Mouse (Mus musculus) CH12F3 (cell line): ENCODE results near the gene Nobox.

Experiments
- in situ Hi-C: fragments of 300-500 bp; cut with MboI; formaldehyde crosslinking; loops from 2 replicates; pipeline ENCODE4 v1.14.3; 2020; ENCODE audit warnings: low sequenced_read_pairs

The Nobox gene

GRCm38 (mm10) chr6:43309454-43309853 is at the start of gene Nobox:
Gene Nobox, minus strand, starts transcription at chr6:43309554.
- in situ Hi-C loops: no loop called here

GRCm38 (mm10) chr6:43354562-43355241 is 45.3 kb upstream of the Nobox start:
- in situ Hi-C loops: no loop called here

DNA sequence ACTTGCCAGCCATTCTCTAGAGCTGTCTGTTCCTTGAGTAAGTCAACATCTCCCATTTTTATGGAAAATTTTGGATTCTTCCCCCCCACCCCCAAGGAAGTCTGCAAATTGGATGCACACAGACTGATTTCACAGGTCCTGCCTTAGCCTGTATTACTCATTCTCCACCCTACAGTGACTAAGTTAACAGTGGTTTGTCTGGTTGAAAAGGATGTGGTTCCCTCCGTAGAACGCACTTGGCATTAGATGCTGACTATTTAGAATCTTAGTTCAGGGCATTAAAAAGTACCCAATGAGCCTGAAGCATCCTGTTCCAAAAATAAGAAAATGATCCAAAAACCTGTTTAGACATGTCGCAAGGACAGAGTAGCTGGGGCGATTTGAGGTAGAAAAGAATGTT is 44.1 kb upstream of the Nobox start:
- in situ Hi-C loops: no loop called here

GRCm38 (mm10) chr6:43349083-43349482 is 39.7 kb upstream of the Nobox start:
- in situ Hi-C loops: no loop called here

GRCm38 (mm10) chr6:43347637-43348036 is 38.3 kb upstream of the Nobox start:
- in situ Hi-C loops: no loop called here

GRCm38 (mm10) chr6:43343006-43343405 is 33.7 kb upstream of the Nobox start:
- in situ Hi-C loops: no loop called here

- in situ Hi-C loops: no loop called here
These were observed 33.0 kb upstream of the Nobox start for GRCm38 (mm10) chr6:43342386-43342785.

GRCm38 (mm10) chr6:43338804-43339203 is 29.4 kb upstream of the Nobox start:
- in situ Hi-C loops: no loop called here

GRCm38 (mm10) chr6:43337491-43337961 is 28.2 kb upstream of the Nobox start:
- in situ Hi-C loops: no loop called here

GRCm38 (mm10) chr6:43335619-43336234 is 26.4 kb upstream of the Nobox start:
- in situ Hi-C loops: no loop called here

DNA sequence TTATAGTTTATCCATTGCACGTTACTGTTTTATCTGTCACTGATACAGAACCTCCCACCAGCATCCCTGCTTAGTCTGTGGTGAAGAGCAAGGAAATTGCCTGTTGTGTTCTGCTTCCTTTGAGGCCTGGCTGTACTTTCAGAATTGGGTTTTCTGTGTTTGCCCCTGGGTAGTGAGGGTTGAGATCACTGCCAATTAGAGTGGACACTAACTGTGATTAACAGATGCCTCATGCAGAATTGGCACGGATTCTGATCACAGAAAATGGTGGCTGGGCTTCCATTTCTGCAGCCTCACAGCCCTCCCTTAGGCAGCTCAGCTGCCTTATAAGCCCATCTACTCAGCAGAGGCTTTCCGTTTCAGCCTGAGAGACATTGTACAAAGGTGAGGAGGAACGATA is 24.1 kb upstream of the Nobox start:
- in situ Hi-C loops: no loop called here

DNA sequence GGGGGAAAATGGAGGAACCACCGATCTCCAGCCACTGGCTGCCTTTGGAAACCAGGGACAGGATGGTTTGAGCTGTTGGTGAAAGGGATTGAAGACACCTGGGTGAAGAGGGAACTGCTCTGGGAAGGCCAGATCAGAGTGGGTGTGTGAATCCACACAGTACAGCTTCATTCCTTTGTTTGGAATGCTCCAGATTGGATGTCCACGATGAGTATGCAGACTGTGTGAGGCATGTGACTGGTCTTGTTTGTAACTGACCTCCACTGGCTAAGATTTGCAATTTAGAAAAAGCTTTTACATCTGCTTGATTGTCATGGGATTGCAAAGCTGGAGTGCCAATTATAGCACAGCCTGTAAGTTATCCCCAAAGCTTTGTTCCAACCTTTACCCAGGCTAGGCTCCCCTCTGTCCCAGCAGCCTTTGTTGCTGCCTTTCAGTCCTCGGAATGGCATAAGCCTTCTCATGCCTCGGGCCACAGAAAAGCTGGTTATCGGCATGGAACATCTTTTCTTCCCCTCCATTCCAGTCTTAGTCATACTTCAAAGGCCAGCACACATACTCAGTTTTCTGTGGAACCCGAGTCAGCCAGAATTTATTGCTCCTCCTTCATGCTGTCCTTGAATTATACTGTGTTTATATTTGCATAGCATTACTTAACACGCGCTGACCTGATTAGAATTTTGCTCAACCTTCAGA is 3.8 kb upstream of the Nobox start:
- in situ Hi-C loops: no loop called here

DNA sequence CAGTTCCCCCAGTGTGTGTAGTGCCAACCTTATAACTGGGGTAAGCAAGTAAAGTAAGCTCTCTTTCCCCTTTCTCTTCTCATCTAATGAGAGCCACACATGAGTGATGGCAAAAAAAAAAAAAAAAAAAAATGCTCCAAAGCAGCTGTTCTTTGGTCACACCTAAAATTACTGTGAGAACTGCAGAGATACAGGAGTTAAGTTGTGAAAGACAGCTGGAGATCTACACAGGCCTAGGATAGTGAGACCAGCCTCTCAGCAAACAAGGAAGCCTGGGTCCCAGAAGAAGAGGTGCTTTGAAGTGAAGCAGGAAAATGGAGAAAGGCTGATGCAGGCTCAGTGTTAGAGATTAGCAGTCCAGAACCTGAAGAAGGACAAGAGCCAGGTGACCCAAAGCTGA is 3.2 kb upstream of the Nobox start:
- in situ Hi-C loops: no loop called here

DNA sequence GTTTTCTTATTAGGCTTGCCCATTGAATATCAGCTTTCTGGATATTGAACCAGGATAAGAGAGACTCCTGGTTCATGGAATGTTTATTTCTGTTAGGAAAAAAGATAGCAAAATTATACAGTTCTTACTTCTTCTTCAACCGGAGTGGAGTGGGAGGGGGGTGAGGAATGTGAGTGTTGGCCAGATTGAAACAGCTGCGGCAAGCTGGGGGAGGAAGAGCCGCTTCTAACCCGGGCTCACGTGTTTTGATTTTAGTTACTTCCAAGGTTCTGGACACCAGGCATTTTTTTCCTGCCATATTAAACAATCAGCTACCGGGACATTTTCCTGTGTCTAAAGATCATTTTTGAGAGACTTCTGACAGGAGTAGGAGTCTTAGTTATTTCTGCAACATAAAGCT is 717 bp upstream of the Nobox start:
- in situ Hi-C loops: no loop called here

GRCm38 (mm10) chr6:43297508-43297850 is 11.9 kb downstream of the Nobox start:
- in situ Hi-C loops: no loop called here

GRCm38 (mm10) chr6:43296798-43297507 is 12.4 kb downstream of the Nobox start:
- in situ Hi-C loops: no loop called here

DNA sequence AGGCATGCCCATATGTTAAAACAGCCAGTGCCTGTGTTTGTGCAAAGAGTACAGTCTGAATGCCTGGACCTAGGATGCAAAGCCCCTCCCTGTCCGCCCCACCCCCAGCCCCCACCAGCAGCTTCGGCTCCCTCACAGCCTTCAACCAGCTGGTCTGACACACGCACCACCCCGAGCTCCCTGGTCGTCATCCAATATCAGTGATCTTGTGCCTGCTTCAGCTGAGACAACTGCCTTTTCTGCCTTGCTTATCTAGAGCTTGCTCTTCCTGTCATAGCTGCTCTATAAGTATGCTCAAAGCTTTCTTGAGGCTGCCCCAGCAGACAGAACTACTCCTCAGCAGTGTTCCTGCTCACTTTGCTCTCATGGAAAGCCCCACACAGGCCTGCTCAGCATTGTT is 13.4 kb downstream of the Nobox start:
- in situ Hi-C loops: no loop called here

GRCm38 (mm10) chr6:43293175-43293574 is 16.2 kb downstream of the Nobox start:
- in situ Hi-C loops: no loop called here

DNA sequence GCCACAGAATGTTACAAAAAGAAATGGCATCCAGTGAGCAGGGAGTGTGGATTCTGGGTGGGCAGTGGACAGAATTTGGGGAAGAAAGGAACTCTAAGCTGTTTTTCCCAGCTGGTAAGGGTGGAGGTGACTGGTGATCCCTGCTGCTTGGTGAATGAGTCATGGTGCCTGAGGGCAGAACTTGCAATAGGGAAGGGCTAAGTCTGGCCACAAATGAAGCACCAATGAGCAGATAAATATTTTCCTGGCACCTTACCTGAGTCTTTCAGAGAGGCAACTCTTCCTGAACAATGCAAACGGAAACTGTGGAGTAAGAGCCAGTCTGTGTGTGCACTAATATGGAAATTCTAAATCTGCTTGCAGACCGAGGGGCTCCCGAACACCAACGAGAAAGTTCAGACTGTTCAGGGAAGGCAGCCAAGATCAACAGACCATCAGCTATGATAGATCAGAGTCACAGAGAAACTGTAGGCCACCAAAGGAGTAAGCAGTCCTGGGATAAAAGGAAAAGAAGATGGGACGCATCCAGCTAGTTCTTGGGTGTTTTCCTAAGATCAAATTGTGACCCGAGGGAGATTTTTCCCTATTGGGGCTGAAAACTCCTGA is 16.8 kb downstream of the Nobox start:
- in situ Hi-C loops: no loop called here

GRCm38 (mm10) chr6:43292041-43292440 is 17.3 kb downstream of the Nobox start:
- in situ Hi-C loops: no loop called here

DNA sequence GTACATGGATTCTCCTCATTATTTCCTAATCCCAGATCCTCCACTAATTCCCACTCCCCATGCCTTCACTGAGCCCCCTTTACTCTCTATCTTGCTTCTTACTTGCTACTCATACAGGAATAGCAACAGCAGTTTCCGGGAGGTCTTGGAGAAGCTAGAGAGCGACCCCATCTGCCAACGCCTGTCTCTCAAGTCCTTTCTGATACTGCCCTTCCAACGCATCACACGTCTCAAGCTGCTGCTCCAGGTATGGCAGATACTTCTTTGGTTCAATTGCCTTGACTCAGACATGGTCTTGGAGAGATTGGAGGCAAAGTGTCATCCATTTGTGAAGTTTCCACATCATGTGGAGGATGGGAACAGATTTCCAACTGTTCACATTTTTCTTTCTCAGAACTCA is 28.9 kb downstream of the Nobox start:
- in situ Hi-C loops: no loop called here
